Mouse (Mus musculus) heart, adult 18-20 months (tissue): ENCODE data around the gene Cox10. TPM values are rescaled to one million over a fixed set of nuclear protein-coding genes. Genes with fewer than 3 reads are reported as not detected.
A peak's percentile ranks its signal among the peaks of the same experiment; 100 is the strongest.

Experiments used
- DNase-seq, 2 experiments: peaks; one replicate each; pipeline ENCODE4 v3.0.0; 2021 to 2022; ENCODE audit warnings: mixed read lengths in 1 of 2
- total RNA-seq, 2 experiments: library from RNA; stranded (reverse); gene quantifications; 2 replicates each; pipeline ENCODE4 v1.2.3; 2021

Cox10 gene
- total RNA-seq, 2 experiments from 2014 or later = 70.1 to 74.3 TPM

DNA sequence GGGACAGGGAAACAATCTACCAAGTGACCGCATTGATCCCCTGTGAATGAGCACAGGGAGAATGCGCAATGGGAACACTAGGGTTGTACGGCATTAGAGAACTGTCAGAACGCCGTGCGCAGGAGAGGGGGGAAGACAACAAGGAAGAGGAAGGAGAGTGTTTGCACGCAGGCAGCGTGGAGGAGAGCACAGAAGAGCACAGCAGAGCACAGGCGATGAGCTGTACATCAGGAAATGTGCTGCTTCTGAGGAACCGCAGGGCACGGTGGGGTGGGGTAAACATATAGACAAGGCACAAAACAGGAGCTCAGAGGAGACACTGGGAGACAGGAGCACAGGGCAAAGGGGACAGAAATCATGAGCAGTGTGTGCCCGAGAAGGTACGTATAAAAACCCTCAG lies 31.8 kb downstream of the Cox10 start:
- no peak for DNase-seq

DNA sequence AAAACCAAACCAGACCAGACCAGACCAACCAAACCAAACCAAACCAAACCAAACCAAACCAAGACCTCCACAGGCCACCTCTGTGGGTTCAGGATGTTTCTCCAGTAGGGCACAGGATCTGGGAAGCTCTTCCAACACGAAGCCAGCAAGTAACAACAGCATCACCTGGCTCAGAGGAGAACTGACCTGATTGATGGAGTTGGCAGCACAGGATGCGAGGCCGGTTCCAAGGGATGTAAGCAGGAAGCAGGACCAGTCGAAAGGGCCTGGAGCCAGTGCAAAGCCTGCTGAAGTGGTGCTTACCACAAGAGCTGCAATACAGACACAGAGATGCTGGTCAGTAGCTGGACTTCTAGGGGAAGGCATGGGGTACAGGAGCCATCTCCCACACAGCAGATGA lies 34.2 kb downstream of the Cox10 start:
- DNase-seq = no peak

DNA sequence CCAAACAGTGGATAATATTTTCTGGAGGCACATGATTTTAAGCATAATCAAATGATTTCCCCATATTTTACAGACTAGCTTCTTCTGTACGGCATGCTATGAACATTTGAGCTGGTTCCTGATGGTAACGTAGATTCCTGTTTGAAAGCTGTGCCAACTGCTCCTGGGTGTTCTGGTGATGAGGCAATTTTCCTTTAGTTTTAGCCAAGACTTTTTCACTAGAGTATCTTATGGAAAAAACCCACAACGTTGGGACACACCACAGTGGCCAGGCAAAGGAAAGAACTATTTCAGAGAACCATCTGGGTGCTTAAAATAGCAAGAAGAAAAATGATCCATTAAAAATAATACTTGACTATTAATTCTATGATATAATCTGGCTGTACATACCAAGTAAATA lies 35.2 kb downstream of the Cox10 start:
- DNase-seq = no peak

DNA sequence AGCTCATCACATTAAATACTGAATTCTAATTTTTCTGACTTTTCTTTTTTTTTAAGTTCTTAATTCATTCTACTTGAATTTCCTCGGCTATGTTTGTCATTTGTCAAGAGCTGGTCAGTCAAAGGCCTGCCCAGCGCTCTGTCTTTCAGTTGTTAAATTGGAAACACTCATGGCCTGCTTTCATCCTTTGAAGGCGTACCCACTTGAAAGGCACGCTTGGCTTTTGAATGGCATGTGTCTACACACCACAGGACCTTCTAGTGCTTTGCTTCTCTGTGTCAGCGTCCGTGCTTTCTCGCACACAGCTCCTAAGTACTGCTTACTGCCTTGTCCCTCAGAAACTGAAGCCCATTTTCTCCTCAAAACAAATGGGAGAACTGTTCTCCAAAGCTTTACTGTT lies 38.0 kb downstream of the Cox10 start:
- no peak for DNase-seq

DNA sequence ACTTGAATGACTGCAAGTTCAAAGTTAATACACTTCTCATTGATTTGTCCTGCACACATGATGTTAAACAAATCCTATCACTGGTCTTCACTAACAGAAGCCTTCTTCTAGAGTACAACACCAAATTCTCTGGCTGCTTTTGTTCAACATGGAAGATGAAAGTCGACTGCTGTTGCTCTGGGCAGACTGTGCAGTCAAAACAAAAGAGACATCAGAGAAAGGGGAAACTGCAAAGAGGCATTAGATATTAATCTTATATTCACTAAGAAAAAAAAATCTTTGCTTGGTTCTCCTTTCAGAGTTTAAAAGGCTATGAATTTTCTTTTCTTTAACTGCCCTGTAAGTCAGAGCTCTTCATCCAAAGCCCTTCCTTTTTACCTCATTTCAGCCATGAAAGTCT lies 39.7 kb downstream of the Cox10 start:
- DNase-seq = no peak

DNA sequence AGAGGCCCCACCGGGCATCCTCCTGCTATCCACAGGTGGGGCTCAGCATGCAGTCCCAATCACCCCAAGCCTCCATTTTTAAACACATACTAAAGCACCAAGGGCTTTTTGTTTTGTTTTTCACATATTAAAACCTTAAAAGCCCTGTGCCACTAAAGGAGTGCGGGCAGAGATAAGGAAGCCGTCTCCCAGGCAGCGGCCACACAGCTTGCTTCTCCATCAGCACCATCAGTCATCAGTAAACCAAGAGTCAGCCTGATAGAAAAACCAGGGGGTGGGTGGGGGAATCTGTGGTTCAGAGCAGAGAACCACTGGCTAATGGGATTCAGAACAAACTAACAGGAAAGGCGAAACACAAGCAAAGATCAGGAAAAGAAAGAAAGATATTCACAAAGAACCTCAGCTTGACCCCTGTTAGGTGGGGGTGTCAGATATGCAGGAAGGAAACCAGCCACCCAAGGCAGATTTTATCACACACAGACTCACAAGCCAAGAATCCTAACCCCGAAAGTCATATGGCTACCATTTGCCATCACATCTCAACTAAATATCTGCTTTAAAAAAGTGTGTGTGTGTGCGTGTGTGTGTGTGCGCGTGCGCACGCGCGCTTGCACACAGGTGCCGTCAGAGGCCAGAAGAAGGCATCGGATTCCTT lies 41.7 kb downstream of the Cox10 start:
- DNase-seq = no peak

DNA sequence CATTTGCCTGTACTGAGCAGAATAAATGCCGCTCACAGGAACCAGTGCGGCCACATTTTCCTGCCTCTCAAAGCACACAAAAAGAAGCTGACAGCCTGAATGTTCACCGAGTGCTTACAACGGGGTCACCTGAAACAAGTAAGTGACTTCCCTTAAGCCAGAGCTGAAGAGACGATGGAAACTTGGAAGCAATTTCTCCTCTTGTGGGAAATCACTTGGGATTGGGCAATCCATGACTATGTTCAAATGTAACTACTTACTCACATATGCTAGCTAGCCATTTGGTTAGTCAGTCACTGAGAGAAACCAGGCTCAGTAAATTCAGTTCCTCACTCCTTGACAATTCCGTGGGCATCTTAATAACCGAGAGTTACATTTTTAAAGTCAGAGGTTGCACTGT lies 43.0 kb downstream of the Cox10 start:
- DNase-seq = no peak

DNA sequence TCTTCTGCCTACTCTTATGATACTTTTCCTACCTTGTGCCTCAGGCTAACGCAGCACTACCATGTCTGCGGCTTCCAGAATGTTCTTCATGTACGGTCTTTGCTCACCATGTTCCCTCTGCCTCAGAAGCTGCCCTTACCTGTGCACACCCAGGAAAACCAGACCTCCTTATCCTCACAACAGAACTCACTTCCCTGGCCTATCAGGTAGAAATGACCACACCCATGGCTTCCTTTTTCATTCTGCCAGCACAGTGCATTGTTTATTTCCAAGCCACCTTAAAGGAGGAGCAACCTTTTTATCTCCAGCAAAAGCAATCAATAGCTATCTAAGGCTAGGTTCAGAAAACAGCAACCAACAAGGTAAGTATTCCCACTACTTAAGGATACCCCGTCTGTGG lies 43.6 kb downstream of the Cox10 start:
- no peak for DNase-seq

DNA sequence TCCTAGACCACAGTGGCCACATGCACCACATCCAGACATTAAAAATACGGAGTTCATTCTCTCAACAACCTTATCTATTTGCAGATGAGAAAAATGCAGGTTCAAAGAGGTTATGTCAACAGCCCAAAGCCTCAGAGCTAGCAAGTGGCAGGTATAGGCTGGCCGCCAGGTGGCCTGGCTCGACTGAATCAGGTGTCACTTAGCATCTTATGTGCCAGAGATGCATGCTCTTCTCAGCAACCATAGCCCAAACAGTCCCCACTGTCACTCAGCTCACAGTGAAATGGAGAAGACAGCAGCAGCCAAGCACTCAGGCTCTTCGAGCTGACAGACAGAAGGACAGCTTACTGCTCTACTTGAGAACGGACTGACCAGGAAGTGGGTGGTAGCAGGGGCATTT lies 44.6 kb downstream of the Cox10 start:
- DNase-seq = no peak

DNA sequence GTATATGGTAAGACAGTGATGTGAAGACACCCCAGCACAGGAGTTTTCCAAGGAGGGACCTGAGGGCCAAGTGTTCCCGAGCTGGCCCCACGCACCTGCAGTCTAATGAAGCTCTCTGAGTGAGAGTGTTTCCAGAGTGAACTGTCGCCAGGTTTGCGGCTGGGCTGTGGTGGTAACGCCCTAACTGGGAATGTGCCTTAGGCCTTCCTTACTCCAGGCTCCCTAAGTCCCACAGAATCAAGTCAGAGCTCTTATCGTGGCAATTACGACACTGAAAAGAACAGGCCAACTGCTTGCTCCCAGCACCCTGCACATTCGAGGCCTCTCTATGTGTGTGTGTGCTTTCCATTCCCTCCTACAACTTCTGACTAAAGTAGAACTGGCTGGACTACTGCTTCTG lies 51.8 kb downstream of the Cox10 start:
- DNase-seq = peak in 1 of 2 experiments; percentile 11

DNA sequence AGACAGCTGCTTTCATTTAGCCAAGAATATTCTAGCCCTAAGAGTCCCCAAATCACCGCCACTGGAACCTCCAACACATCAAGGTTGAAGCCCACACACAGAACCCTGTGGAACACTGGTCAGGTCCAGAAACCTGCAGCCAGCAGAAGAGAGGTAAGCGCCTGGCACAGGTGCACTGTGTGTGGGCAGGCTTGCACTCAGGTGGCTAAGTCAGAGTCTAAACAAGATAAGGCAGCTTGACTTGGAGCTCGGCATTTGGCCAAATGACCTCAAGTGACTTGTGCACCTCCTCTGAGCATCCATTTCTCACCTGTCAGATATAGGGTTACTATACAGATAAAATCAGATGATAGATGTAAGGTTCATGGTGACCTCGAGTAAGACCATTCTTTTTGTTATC lies 53.4 kb downstream of the Cox10 start:
- DNase-seq = no peak

DNA sequence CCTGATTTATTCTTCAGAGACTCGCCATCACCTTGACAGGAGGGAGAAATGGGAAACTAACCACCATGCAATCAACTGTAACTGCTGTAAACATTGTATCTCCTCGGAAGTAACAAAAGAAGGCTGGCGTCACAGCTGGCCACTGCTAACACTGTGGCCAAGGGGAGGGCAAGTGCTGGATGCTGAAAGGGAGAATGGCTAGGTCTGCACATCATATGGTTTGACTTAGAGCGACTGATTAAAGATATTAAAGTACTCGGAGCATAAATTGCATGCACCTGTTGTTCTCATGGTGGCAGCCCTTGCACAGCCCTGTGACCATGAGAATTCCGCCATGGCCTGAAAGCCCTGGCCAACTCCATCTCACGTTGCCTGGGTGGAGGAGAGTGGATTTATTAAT lies 54.7 kb downstream of the Cox10 start:
- DNase-seq = no peak

DNA sequence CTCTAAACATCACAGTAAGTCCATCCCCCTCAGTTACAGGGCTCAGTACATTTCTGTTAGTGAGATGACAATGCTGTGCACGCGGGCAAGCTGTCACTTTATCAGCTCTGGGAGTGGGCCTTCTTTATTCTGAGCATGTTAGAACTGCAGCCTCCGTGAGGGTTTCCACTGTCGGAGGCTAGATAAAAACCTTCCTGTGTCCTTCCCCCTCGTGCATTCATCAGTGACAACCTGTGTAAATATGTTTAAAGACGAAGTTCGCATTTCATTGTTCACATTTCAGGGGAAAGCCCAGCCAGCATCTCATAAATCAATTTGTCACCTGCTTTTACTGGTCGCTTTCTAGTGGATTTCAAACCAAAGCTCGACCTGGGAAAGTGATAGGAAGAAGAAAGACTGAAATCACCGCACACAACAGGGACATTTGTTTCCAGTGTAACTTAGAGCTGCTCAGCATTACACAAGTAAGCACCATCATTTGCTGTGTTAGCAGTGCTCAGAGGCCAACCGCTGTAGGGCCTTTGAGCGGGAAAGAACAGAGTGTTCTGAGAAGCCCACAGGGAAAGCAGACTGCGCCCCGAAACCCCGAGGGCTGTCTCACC lies 55.8 kb downstream of the Cox10 start:
- DNase-seq = no peak

DNA sequence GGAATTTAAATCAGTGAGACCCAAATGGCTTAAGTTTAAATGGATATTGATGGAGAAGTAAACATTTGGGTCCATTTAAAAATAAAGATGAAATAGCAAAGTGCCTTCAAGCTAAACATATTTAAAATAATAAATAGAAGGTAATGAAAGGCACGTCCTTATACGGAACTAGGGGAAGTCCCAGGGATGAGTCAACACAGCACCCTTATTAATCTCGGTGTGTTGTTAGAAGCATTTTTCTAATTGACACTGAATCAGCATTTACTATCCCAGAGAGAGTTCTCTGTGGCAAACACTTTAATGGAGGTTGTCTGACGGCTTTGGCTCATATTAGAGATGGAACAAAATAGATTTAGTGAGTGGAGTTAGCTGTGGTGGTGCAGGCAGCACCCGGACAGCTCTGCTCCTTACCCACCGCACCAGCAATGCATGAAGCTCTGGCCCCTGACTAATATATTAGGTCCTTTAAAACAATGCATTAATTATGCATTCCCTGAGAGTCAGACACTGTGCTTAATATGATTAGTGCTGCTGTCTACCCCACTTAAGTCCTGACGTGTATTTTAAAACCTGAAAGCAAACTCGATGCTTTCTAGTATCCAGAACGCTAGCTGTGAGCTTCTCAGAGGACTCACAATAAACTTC lies 56.7 kb downstream of the Cox10 start:
- no peak for DNase-seq

DNA sequence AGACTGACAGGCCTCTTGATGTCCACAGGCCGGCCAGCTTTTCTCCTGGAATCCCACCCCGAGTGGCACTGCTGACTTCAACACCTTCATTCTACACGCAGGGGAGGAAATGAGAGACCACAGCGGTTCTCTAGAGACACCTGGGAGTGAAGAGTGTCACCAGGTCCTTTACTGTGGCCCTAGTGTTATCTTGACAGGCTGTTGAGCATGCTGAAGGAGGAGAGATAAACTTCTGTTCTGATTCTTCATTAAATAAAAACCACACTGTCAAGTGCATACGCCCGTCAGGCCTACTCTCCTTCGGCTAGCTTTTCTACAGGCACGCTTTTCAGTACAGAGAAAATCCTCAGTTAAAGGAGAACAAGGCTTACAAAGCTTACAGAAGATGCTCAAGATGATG lies 60.0 kb downstream of the Cox10 start:
- DNase-seq = no peak

DNA sequence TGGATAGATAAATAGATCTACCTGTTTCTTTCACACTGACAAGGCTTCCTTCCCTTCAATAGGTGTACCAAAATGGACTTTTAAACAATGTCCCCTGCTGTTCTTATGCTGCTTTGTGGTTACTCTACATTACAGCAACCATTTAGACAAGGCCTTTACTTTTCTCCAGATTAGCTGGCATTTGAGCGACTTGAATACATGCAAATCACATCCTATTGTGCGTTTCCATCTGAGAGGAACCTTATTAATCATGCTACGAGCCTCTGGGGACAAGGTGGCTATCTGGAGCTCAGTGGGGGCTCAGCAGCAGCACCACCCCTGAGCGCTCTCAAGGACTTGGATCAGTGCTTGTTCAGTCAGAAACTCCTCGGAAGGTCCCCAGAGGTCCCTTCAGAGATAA lies 61.1 kb downstream of the Cox10 start:
- no peak for DNase-seq

DNA sequence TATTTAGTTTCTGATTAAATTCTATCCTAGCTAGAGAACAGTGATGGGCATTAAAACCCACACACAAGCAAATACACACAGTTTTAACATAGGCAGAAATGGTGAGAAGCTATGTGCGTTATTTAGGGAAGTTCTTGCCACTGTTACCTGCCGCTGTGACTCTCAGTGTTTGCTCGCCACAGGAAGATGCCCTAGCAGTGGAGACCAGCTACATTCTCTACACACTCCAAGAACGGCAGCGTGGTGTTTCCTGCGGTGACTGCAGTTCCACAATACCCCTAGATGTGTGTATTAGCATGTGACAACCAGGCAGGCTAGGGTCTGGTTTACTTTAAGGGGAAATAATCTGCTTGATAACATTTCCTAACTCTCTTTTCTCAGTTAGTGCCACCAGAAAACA lies 64.0 kb downstream of the Cox10 start:
- no peak for DNase-seq

DNA sequence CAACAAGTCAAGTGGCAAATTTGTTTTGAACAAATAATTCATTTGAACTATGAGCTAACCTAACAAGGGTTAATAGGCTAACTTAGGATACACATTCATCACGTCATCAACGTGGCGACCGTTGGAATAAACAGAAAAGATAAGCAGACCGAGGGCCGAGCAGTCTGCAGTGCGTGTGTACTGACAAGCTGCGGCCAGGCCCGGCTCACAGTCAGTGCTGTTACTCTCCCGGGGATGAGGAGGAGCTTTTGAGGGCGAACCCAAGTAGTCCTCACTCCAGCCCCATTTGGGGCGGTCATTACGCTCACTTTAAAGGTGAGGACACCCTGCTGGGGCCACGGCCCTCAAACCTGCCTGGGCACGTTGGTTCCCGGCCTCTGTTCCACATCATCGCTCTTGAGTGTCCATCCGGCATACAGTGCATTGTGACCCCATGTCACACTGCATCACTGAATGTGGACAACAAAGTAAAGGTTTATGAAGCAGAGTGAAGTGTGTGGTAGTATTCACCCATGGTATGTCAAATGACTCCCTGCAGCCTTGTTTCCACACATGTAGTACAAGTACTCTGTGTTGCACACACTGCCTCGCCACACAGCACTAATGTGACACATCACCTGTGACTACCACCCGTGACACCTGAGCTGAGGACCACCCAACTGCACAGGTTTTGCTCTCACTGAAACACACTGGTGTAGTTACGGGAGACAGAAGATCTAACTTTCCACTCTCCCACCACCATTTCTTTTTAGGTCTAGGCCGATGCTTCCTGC lies 68.4 kb downstream of the Cox10 start:
- DNase-seq = no peak

DNA sequence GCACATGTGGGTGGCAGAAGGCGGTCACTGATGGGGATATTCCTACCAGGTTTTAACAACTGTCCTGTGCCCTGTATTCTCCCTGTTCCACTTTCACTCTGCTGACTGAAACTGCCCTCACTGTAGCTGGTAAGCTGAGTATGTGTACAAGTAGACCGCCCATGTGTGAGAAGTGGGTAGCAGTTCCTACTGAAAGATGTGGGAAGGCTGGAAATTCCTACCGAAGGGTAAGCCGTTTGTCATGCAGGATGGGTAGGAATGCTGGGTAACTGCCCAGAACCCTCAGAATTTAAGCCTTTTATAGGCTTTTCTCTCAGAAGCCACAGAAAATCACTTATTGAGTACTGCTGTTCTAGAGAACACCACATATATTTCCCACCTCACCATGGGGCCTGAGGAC lies 75.1 kb downstream of the Cox10 start:
- DNase-seq = no peak

DNA sequence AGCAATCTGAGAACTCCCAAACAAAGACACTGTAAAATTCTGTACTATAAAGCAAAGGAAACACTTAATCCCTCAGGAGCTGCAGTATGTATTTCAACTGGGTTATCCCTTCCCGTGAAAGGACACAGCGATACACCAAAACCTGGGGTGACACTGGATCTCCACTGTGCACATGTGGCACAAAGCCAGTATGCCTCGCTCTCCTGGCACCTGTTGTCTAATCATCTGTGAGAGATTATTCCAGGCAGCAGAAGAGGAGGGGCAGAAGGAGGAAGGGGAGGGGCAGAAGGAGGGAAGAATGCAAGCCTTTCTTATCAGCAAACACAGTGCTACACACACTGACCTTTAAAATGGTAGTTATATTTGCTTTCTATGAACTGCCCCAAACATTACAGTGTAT lies 75.8 kb downstream of the Cox10 start:
- DNase-seq = no peak

DNA sequence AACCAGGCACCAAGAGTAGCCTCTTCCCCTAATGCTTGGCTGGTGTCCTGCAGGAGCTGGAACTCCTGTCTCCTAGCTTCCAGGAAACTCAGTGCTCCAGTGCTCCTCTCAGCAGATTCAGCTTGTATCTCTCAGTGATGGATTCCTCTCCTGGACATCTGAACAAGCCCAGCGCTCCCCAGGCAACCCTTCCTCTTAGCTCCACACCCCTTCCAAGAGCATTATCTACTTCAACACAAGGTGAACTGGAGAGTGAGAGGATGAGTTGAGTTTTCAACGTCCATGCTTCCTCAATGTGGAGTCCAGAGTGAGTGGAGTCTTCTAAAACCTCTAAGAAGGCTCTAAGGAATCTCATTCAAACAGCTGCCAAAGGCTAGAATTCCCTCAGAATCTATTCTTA lies 76.6 kb downstream of the Cox10 start:
- DNase-seq = no peak

DNA sequence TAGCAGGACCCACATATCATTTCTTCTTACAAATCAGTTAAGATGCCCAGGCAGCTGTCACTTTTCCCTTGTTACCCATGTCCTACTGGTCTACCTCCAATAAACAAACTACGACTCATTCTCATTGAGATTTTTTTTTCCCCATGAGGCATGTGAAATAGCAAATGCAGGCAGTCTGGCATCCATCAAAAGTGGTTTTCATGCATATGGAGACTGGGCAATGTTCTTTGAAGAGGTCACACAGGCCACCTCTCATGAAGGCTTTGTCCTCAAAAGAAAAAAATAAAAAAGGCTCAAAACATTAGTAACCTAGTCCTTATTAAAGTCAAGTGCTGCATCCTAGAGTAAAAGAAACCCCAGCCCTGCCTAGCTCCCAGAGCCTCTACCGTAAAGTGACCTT lies 78.2 kb downstream of the Cox10 start:
- no peak for DNase-seq

DNA sequence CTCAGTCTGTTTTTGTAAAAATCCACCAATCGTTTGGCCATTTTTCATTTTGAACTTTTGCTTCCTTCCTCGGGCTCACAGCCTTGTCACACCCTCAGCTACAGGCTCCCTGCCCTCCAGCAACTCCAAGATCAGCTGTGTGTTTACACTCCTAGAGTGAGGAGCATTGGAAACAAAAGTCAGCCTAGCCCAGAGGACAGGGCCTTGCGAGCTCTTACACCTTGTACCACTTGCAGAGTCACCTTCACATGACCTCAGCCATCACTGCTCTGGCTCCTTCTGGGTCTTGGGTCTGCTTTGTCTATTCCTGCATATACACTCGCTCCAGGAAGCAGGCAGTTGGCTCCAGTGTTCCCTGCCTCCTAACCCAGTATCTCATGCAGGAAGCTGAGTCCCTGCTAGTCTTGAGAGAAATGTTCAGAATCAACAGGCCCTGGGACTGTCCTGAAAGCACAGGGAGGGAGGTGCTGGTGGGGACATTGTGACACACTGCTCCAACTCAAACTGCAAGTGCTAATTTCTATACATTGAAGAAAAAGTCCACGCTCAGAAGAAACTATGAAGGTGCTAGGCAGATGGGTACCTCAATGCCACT lies 79.0 kb downstream of the Cox10 start:
- no peak for DNase-seq
